Mouse (Mus musculus) kidney, adult 11 months (tissue): ENCODE results near the gene Dkk3.
A peak's percentile ranks its signal among the peaks of the same experiment; 100 is the strongest.
"Not testable (repeated sequence)": the region's sequence is repeated elsewhere in the genome, so short reads cannot be mapped to it uniquely, and the experiment has no call there.

Experiments
- DNase-seq: peaks from one replicate; pipeline ENCODE4 v3.0.0; 2022

Dkk3 gene

GRCm38 (mm10) chr7:112165593-112165992 is 6.7 kb upstream of the Dkk3 start:
- no peak for DNase-seq

GRCm38 (mm10) chr7:112165032-112165431 is 6.2 kb upstream of the Dkk3 start:
- not testable (repeated sequence) for DNase-seq

DNA sequence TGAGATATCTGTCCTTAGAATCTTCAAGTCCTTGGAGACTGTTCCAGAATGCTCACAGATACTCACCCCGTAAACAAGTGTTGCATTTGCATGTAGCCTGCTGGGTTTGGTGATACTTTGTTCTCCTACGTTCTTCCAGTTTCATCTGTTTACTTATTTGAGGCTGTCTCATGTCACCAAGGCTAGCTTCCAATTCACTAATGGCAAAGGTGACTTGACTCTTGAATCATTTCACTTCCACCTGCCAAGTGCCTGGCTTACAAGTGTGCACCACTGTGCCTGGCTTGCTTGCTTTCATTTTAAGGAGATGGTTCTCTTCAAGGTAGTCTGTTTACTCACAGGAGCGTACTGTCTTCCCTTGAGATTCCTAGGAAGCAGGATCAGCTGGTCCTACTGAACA is 5.6 kb upstream of the Dkk3 start:
- no peak for DNase-seq

GRCm38 (mm10) chr7:112159835-112160234 is 978 bp upstream of the Dkk3 start:
- DNase-seq, result no peak

- no peak for DNase-seq
These were observed 528 bp downstream of the Dkk3 start for GRCm38 (mm10) chr7:112158316-112158741.

GRCm38 (mm10) chr7:112157584-112158315 is 1.1 kb downstream of the Dkk3 start:
- DNase-seq, result peak; percentile 21

DNA sequence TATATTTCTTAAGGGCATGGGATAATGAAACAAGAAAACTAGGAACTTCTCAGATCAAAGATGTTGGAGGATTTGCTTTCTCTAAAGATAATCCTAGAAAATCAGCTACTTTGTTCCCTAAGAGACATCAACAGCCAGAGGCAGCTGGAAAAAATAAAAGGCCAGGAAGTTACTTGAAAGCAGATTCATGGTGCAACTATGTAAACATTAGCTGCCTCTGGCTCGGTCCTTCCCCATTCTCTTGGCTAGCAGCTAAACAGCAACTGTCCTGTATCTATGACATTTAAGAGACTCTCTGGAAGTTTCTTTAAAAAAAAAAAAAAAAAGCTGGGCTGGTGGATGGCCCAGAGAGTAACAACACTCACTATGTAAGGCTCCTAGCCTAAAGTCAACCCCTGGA is 3.7 kb downstream of the Dkk3 start:
- no peak for DNase-seq

GRCm38 (mm10) chr7:112154445-112154844 is 4.4 kb downstream of the Dkk3 start:
- DNase-seq, result no peak

GRCm38 (mm10) chr7:112149113-112149512 is 9.7 kb downstream of the Dkk3 start:
- DNase-seq, result no peak

DNA sequence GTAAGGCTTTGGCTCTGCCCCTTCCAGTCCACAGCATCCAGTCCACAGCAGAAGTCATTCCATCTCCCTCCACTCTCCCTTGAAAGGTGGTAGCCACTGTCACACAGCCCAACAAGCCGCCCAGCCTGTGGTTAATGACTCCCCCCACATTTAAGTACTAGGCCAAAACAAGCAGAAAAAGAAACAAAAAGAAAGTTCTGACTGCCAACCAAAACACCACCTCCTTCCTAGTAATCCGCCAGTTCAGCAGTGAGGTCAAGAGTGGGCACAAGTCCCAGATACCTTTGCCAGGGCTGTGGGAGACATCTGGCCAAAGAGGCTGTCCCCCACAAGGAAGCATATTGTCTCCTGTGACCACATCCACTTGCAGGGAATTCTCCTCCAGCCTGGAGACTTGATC is 10.9 kb downstream of the Dkk3 start:
- peak; percentile 48 for DNase-seq

GRCm38 (mm10) chr7:112144646-112145179 is 14.1 kb downstream of the Dkk3 start:
- no peak for DNase-seq

- DNase-seq, result peak; percentile 24
These were observed 14.9 kb downstream of the Dkk3 start for GRCm38 (mm10) chr7:112143978-112144377.

- DNase-seq, result no peak
These were observed 15.8 kb downstream of the Dkk3 start for GRCm38 (mm10) chr7:112143090-112143500.

DNA sequence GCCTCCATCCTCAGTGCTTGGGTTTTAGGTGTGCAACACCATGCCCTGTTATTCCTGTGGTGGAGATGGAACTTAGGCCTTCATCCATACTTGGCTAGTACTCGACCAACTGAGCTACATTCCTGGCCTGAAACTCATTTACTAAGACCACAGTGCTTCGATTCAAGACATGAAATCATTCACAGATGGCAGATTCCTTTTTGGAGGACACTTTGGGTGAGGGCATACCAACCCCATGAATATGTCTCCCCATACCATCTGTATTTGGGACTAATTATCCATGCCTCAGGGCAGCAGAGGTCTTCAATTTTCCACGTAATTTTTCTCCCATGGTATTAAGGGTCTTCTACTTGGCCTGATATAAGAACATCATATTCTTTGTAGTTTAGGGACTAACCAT is 16.2 kb downstream of the Dkk3 start:
- DNase-seq, result no peak

DNA sequence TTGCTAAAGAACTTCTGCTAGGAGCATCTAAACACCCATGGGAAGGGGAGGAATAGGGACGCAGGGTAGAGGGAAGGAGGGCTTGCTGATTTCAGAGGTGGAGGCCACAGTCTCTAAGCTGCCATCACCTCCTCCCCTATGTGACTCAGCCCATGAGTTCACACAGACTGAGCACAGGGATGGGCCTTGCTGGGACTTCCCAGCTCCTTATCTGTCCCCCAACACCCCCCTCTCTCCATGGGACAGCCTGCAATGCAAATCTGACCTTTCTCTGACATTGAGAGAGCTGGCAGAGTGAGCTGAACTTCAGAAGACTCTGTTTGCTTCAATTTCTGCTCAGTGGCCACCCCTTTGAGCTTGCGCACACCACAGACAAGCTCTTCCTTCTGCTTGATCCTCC is 18.1 kb downstream of the Dkk3 start:
- DNase-seq, result no peak

- peak; percentile 58 for DNase-seq
These were observed 20.1 kb downstream of the Dkk3 start for GRCm38 (mm10) chr7:112138509-112139405.

- no peak for DNase-seq
These were observed 20.7 kb downstream of the Dkk3 start for GRCm38 (mm10) chr7:112138168-112138508.

- DNase-seq, result no peak
These were observed 22.3 kb downstream of the Dkk3 start for GRCm38 (mm10) chr7:112136537-112136936.

DNA sequence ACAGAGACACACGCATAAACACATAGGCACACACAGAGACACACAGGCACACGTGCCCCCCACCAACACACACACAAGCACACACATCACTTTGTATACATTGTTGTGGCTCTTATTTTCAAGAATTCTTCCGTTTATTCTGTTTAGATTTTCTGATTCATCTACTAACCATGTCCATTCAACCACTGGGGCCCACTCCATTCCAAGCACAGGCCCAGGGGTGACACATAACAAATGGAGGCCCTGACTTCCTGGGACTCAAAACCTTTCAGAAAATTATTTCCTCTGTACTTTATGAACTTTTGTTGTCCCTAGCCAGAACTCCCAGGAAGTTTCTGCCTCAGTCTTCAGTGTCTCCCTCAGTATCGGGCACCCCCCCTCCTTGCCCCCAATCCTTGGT is 23.7 kb downstream of the Dkk3 start:
- no peak for DNase-seq

DNA sequence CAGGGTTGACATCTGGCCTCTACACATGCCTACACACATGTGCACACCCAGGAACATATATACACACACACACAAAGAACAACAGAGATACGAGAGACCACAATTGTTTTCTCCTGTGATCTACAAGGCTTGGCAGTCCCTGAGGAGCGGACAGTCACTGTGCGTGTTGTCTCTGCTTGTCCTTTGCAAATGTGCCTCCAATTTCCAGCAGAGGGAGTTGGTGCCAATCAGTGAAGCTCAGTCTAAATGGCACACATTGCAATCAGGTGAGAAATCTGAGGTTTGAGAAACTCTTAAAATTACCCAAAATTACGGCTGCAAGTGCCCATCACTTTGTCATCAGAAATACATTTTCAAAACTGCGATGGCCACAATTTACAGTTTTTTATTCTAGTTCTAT is 25.6 kb downstream of the Dkk3 start:
- DNase-seq, result no peak

DNA sequence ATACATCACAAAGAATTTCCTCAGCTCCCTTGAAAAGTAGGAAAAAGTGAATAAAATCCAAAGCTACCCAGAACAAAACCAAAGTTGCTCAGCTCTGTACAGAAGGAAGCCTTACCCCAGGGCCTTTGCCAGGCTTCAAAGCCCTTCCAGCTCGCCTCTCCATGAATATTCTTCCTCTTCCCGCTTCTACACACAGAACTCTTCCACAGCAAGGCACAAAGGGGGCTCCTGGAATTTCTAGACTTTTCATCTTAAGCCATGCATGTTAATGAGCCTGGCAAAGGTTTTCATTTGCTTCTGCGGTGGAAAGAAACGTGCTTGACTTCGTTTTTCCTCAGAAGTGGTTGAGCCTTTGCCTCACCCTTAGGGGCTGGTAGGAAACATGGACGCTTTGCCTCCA is 26.9 kb downstream of the Dkk3 start:
- DNase-seq, result no peak

- DNase-seq, result no peak
These were observed 28.2 kb downstream of the Dkk3 start for GRCm38 (mm10) chr7:112130660-112131059.

DNA sequence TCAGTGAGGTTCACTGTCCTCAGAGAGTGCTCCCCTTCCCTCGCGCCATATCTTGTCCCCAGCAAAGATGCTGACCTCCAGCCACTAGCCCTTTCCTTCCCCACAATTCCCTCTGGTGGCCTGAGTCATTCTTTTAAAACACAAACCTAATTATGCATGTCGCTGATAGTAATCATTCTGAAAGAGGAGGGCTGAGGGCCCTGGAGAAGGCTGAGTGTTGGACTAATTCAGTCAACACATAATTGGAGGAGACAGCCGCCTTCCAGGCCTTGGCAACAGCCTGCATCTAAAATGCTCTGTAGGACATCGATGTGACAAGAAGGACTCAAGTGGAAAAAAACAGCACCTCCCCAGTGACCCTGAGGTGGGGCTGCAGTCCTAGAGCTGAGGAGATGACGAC is 29.0 kb downstream of the Dkk3 start:
- DNase-seq, result no peak

- peak; percentile 60 for DNase-seq
These were observed 30.0 kb downstream of the Dkk3 start for GRCm38 (mm10) chr7:112128810-112129209.
